Mouse (Mus musculus): ENCODE results near the gene Kng2. TPM values are rescaled to one million over a fixed set of nuclear protein-coding genes. Genes with fewer than 3 reads are reported as not detected.
"Not testable (repeated sequence)": the region's sequence is repeated elsewhere in the genome, so short reads cannot be mapped to it uniquely, and the experiment has no call there.

Kng2 gene
- total RNA-seq, 1 experiment from 2014 or later = not detected

DNA sequence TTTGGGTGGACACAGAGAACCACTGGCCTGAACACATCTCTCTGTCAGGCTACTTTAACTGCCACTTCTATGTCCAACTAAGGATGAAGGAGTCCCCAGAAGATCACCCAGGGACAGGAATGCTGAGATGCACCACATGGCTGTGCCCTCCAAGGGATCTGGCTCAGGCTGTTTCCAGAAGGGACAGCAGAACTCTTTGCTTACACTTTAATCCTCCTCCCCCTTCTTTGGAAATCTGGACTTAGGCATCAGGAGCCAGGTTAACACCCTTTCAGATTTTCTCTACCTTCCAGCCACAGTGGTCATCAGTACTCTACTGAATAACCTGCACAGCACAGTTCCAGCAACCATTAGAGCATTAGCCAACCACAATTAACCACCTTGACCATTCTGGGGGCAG, 66.0 kb downstream of the Kng2 start:
- no peak for ATAC-seq (replicated peaks; ENCODE audit: insufficient number of reproducible peaks, low FRiP score, low TSS enrichment, poor library complexity, severe bottlenecking)

- no peak for ATAC-seq (replicated peaks; ENCODE audit: insufficient number of reproducible peaks, low FRiP score, low TSS enrichment, poor library complexity, severe bottlenecking)
These were observed 67.0 kb downstream of the Kng2 start for GRCm38 (mm10) chr16:22962256-22962655.

- ATAC-seq (replicated peaks; ENCODE audit: insufficient number of reproducible peaks, low FRiP score, low TSS enrichment, poor library complexity, severe bottlenecking) = no peak
These were observed 68.2 kb downstream of the Kng2 start for GRCm38 (mm10) chr16:22961073-22961472.

DNA sequence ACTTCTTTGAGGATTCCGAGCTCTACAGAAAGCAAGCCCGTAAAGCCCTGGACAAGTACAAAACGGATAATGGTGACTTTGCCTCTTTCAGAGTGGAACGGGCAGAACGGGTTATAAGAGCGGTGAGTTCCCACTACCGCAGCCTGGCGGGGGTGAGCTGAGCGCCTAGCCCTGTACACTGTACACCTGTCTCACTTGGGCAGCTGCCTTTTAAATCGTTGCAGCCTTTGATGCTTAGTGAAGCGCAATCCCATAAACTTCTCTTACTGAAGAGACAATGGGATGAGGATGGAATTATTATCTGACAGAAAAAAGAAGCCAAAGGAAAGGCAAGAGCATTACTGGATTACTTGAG, 73.2 kb downstream of the Kng2 start:
- no peak for ATAC-seq (replicated peaks; ENCODE audit: insufficient number of reproducible peaks, low FRiP score, low TSS enrichment, poor library complexity, severe bottlenecking)

GRCm38 (mm10) chr16:22955397-22956084, 73.7 kb downstream of the Kng2 start:
- ATAC-seq (replicated peaks; ENCODE audit: insufficient number of reproducible peaks, low FRiP score, low TSS enrichment, poor library complexity, severe bottlenecking) = no peak

GRCm38 (mm10) chr16:22953069-22953468, 76.2 kb downstream of the Kng2 start:
- no peak for ATAC-seq (replicated peaks; ENCODE audit: insufficient number of reproducible peaks, low FRiP score, low TSS enrichment, poor library complexity, severe bottlenecking)

- ATAC-seq (replicated peaks; ENCODE audit: insufficient number of reproducible peaks, low FRiP score, low TSS enrichment, poor library complexity, severe bottlenecking) = no peak
These were observed 78.4 kb downstream of the Kng2 start, which contains the start of gene Hrg for GRCm38 (mm10) chr16:22950840-22951395. Hrg (plus strand) TSS chr16:22951072.

GRCm38 (mm10) chr16:22947371-22947770, 81.9 kb downstream of the Kng2 start:
- ATAC-seq (replicated peaks; ENCODE audit: insufficient number of reproducible peaks, low FRiP score, low TSS enrichment, poor library complexity, severe bottlenecking) = no peak

- ATAC-seq (replicated peaks; ENCODE audit: insufficient number of reproducible peaks, low FRiP score, low TSS enrichment, poor library complexity, severe bottlenecking) = not testable (repeated sequence)
These were observed 87.3 kb downstream of the Kng2 start for GRCm38 (mm10) chr16:22941825-22942476.

DNA sequence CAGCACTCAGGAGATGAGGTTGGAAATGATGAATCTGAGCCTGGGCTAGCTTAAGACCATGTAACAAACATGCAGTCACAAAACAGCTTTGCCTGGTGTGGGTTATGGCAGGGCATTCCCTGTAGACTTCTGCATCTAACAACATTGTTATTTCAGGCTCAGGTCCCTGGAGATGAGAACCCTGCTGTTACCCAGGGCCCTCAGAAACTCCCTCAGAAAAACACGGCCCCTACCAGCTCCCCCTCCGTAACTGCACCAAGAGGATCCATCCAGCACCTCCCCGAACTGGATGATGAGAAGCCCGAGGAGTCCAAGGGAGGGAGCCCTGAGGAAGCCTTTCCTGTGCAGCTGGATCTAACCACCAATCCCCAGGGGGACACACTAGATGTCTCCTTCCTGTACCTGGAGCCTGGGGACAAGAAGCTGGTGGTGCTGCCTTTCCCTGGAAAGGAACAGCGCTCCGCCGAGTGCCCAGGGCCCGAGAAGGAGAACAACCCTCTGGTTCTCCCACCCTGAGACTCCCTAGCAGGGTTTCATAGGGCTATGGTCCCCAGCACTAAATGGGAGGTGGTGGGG, 90.1 kb downstream of the Kng2 start:
- no peak for ATAC-seq (replicated peaks; ENCODE audit: insufficient number of reproducible peaks, low FRiP score, low TSS enrichment, poor library complexity, severe bottlenecking)

- no peak for ATAC-seq (replicated peaks; ENCODE audit: insufficient number of reproducible peaks, low FRiP score, low TSS enrichment, poor library complexity, severe bottlenecking)
These were observed 90.7 kb downstream of the Kng2 start for GRCm38 (mm10) chr16:22938541-22938940.

DNA sequence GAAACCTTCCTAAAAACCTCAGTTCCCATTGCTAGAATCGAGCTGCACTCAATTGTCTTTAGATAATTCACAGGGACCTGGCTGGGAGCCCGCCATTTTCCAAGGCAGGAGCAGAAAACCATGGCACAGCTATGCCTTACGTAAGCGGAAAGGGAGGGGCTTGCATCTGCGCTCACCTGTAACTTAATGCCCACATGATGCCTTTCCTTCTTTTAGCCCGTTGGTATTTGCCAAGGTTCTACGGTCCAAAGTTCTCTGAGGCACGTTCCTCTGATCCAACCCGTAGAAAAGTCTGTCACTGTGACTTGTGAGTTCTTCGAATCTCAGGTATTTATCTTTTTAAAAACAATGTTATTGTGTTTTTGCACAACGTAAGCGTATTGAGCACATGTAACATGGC, 91.7 kb downstream of the Kng2 start:
- no peak for ATAC-seq (replicated peaks; ENCODE audit: insufficient number of reproducible peaks, low FRiP score, low TSS enrichment, poor library complexity, severe bottlenecking)

Other genes with a start within 250 kb of the Kng2 start
- not detected in 3 replicates for gene Crygs, start 217.9 kb downstream of the Kng2 start, total RNA-seq (2017)
- 9.0 to 21.8 TPM (median 12.8 TPM) in 3 replicates for gene Tbccd1, start 171.8 kb downstream of the Kng2 start, total RNA-seq (2017)
- gene Dnajb11, start 171.6 kb downstream of the Kng2 start, total RNA-seq (2017) = 181 to 198 TPM (median 183 TPM) in 3 replicates
- gene Ahsg, start 138.2 kb downstream of the Kng2 start, total RNA-seq (2017) = not detected in 3 replicates
- gene Fetub, start 111.1 kb downstream of the Kng2 start, total RNA-seq (2017) = not detected in 3 replicates
- gene Hrg, start 78.4 kb downstream of the Kng2 start, total RNA-seq (2017) = not detected in 3 replicates
- gene Kng1, start 28.4 kb upstream of the Kng2 start, total RNA-seq (2017) = not detected in 3 replicates
- 1,626 to 2,036 TPM (median 1,817 TPM) in 3 replicates for gene Eif4a2, start 78.0 kb upstream of the Kng2 start, total RNA-seq (2017)
- 6.0 to 13.5 TPM (median 12.6 TPM) in 3 replicates for gene Rfc4, start 98.3 kb upstream of the Kng2 start, total RNA-seq (2017)
- gene Adipoq, start 117.1 kb upstream of the Kng2 start, total RNA-seq (2017) = not detected in 3 replicates
- gene St6gal1, start 195.3 kb upstream of the Kng2 start, total RNA-seq (2017) = 27.2 to 29.6 TPM (median 27.3 TPM) in 3 replicates